Mouse (Mus musculus): ENCODE measurements around the gene Afap1l2.

Afap1l2 gene

DNA sequence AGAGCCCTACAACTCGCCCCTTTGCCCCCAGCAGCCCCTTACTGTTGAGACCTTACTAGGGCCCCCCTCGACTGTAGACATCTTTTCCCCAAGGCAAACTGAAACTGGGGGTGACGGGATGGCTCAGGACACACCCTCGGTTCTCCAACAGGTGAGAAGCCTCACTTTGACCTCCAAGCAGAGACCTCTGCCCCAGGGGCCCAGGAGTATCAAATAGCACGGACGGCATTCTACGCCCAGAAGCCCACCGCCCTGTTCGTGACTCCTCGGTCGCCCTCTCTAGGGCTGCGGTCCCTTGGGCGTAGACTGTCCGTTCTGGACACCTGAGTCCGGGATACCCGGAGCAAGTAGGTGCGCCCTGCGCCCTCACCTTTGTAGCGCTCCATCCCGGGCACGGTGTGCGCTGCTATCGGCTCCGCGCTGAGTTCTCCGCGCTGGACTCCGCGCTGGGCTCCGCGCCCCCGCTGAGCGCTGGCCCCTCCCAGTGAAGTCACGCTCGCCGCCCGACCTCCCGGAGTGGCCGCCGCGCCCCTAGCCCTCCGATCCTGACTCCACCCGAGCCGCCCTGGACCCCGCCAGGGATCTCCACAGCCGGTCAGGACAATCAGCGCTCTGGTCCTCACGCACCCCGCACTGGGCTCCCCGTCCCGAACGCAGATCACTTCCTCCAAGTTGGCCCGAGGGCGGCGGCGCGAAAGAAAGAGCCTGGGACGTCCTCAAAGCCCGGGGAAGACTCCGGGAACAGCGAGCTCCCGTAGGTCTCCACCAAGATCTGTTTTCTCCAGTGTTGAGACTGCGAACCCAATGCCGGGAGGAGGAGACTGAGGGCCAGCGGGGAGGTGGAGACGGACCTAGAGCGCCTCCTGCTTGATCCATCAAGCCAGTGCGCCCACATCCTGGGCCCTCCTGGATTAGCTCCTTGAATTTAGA, at the start of gene Afap1l2:
TSS of gene Afap1l2 (minus strand) at position 448 of the 930 bp plus-strand sequence.
- no peak for DNase-seq (ENCODE audit: low spot score in 2 of 2)

DNA sequence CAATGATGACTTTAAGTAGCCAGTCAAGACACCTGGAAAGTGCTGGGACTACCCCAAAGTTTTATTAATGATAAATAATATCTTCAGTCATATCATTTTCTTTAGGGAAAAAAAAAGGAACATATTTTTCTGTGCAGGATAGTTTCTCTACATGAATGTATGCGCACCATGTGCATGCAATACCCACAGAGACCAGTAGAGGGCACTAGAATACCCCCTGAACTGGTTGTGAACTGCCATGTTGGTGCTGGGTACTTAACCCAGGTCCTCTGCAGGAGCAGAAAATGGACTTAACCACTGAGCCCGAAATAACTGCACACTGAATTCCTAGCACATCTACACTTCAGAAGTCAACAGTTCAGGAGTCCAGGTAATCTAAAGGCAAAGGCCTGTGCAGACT, 49.5 kb upstream of the Afap1l2 start:
- DNase-seq (ENCODE audit: low spot score in 2 of 2) = no peak

DNA sequence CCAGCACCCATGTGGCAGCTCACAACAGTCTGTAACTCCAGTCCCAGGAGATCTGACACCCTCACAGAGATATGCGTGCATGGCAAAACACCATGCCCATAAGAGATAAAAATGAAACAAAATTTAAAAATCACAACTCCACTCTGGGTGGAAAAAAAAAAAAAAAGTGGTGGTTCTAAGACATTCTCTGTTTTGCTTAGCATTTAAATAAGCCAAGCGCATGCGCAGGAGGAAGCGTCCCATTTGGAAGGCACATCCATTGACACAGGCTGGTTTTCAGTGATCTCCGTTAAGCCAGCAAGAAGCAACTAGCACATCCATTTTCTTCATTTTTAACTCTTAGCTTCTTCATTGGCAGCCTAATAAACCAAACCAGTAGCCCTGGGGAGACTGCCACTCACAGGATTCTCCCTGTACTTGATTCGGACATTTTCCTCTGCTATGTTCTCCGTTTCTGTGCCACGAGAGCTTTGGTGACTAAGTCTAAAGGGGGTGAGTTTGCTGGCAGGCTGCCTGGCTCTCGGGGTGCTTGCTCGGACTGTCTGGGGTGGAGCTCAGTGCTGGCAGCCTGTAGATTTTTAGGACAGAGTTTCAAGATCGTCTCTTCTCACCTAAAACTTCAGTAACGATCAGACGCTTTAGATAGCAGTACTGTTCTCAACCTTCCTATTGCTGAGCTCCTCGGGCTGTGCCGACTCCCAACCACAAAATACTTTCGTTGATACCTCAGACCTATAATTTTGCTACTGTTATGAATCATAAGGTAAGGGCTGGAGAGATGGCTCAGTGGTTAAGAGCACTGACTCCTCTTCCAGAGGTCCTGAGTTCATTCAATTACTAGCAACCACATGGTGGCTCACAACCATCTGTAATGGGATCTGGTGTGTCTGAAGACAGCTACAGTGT, 47.4 kb upstream of the Afap1l2 start:
- DNase-seq (ENCODE audit: low spot score in 2 of 2) = no peak

DNA sequence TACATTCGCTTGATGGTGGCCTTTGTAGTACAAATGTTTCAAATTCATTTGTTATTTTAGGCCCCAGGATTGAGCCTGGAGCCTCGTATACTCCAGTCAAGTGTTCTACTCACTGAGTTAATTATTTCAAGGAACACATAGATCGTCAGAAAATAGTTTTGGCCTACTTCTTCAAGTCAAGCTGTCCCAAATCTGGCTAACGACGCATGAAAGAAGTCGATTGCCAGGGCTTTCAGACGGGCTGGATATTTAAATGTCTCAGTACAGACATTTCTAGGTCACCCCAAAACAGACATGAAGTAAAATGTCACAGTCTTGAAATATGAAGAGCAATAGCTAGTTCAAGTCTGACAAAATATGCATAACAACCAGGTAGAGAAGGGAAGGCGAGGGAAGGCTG, 44.9 kb upstream of the Afap1l2 start:
- DNase-seq (ENCODE audit: low spot score in 2 of 2) = no peak

DNA sequence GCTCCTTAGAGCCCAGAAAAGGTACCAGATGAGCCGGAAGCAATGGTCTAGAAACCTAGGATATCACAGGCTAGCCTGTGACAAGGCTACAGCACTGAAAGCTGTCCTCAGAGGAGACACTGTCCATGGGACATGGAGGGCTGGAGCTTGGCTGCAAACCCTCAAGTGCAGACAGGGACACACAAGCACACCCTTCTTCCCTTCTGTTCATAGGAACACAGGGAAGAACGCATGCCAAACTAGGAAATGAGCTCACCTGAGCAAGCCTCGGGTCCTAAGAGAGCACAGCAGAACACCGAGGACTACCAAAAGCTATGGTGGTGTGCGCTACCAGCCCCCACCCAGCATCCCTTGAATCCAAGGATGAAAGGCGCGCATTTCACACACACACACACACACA, 44.0 kb upstream of the Afap1l2 start:
- no peak for DNase-seq (ENCODE audit: low spot score in 2 of 2)

DNA sequence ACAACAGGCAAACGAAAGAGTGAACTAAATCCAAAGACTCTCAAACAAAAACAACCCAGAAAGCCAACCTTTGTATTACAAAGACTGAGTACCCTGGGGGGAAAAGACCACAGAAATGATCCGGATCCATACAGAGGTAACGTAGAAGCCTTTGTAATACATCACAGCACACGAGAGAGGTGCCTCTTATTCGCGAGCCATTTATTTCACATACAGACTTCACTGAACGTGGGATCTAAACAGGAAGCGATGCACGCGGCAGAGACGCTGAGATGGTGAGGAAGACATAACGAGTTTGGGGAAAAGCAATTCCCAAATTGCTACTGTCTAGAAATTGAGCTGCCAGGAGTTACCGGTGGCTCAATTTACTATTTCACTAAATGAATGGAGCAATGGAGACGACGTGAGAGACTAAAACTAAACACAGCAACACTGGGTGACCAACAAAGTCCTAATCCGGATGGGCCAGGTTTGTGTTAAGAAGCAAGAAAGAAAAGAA, 41.6 kb upstream of the Afap1l2 start:
- no peak for DNase-seq (ENCODE audit: low spot score in 2 of 2)

DNA sequence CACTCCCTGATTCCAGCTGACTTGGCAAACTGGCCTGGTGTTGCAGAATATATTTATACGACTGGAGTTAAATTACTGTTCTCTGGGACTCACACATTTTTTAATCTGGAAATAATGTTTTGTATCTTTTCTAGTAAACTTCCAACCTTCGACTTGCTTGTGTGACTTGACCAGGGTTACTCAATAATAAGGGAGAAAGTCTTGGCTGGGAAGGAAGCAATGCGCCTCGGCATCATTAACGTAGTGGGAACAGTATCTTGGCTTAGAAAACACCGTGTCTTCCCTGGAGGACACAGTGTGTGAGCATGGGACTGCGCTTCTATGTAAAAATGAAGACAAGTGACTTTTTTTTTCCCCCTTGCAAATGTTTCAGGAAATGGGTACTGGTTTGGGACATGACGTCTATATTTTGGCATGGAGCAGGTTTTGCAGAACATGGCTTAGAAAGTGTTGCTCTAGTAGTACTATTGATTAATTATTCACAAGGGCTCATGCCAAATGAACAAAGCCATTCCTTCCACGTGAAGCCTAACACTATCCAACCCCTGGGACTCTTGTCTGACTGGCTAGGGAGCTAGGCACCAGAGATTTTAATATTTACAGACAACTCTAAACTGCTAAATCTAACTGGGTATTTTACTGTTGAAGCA, 39.8 kb upstream of the Afap1l2 start:
- DNase-seq (ENCODE audit: low spot score in 2 of 2) = no peak

DNA sequence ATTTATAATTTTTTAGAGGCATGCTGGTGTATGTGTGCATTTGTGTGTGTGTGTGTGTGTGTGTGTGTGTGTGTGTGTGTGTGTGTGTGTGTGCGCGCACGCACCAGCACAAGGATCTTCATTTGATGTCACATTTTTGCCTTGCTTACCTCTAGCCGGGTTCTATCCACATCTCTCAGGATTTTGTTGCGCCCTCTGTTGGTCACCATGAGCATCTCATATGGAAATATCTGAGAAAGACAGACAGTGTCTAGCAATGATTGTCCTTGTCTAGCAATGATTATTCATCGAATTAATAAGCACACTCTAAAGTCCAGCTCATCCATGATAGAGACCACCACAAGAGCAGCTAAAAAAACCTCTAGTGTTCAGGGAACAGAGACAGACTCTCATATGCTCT, 31.2 kb upstream of the Afap1l2 start:
- peak in 1 of 2 experiments; percentile 36 for DNase-seq (ENCODE audit: low spot score in 2 of 2)

DNA sequence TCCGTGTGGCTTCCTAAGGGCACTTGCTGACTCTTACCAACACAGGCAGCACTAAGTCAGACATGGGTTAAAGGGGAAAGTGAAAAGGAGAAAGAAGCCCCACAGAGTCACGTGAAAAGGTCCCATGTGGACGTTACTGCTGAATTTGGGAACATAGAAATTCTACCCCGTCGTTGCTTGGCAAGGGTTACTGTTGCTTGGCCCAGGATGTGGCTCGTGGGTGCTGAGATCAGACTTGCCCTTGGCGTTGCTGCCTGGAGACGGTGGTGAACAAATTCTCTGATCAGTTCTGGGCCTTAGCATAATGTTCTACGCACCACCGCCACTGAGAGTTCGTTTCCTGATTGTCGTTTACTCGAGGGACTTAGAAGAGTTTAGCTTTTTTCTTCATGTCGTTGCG, 28.8 kb upstream of the Afap1l2 start:
- no peak for DNase-seq (ENCODE audit: low spot score in 2 of 2)

DNA sequence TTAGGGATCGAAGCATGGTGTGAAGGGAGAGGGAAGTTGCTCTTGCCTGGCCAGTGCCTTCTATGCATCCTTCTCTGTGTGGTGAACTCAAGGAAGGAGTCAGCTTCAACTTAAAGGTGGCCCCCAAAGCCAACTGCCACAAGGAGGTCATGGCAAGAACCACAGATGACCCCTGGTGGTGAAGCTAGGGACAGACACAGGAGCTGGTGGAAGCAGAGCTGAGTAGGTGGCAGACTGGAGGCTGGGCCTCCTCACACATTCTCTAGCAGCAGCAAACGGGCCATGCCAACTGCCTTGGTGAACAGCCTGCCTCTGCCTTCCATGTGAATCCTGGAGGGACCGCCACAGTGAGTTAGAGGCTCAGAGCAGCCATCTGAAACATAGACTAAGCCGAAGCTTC, 23.6 kb upstream of the Afap1l2 start:
- peak; percentile 11 to 60 for DNase-seq (ENCODE audit: low spot score in 2 of 2)

DNA sequence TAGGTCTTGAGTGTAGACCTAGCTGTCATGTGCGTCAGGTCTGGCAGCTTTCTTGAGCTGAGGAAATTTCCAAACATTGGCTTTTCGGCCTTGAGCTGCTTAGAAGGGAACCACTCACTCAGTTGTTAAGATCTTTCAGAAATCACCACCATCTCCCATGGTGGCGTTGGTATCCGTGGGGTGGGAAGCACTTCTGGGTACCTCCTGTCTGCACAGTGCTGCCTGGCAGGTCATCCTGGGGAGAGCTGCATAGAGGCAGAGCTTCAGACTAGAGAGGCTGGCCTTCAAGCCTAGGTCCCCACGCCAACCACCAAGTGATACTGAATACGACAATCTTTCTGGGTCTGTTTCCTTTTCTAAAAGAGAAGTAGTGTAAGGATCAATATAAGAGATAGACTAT, 21.4 kb upstream of the Afap1l2 start:
- no peak for DNase-seq (ENCODE audit: low spot score in 2 of 2)

DNA sequence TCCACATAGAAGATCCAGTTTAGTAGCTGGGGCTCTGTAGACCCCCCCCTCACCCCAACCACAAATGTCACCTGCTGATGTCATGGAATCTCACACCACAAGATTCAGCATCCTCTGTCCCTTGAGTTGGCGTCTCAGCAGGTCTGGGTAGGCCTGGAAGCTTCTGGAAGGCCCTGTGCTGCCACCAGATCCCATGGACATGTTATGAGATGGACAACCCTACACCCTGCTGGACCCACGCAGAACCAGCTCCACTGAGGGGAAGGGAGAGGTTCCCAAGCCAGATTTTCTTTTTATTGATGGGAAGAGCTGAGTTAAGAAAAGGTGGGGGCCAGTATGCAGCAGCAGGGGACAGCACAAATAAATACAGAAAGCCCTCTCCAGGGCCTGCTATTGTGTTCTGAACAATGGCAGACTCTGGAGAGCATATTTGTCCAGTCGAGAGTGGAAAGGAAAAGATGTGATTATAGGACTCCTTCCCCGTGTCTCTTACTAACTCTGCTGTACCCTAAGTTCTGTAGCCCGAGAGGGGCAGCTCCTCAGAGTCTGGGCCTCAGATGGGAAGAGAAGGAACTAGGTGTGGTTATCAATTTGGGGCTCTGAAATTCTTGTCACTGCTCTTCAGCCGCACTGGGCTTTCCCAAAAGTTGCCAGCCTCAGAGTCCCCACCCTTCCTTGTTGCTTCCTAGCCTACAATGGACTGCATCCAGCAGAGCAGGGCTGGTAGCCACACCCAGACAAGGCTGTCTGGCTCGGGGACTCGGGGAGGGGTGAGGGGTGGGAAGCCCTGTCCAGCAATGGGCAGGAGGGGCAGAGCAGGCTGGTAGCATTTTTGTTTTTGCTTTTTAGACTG, 20.5 kb upstream of the Afap1l2 start:
- DNase-seq (ENCODE audit: low spot score in 2 of 2) = no peak

DNA sequence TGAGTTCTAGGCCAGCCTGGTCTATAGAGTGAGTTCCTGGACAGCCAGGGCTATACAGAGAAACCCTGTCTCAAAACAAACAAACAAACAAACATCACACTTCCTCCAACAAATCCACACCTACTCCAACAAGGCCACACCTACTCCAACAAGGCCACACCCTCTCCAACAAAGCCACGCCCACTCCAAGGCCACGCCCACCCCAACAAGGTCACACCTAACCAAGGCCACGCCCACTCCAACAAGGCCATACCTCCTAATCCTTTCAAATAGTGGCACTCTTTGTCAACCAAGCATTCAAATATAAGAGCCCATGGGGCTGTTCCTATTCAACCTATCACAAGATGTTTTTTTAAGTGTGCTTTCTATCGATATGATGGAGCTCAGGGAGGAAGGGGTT, 18.5 kb upstream of the Afap1l2 start:
- DNase-seq (ENCODE audit: low spot score in 2 of 2) = no peak

DNA sequence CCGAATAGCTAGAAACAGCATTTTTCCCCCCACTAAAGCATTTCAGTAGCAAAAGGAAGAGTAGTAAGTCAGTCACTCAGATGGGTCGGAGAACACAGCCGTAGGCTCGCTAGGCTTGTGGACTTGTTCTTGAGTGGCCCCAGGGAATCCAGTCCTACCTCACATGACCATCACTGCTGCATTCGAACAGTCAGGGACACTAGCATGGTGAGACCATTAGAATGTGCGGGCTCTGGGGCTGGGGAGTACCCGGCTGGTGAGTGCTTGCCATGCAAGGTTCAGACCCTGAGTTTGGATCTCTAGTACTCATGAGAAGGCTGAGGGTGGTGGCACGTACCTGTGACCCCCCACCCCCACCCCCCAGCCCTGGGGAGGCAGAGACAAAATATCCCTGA, 9.8 kb upstream of the Afap1l2 start:
- DNase-seq (ENCODE audit: low spot score in 2 of 2) = no peak

DNA sequence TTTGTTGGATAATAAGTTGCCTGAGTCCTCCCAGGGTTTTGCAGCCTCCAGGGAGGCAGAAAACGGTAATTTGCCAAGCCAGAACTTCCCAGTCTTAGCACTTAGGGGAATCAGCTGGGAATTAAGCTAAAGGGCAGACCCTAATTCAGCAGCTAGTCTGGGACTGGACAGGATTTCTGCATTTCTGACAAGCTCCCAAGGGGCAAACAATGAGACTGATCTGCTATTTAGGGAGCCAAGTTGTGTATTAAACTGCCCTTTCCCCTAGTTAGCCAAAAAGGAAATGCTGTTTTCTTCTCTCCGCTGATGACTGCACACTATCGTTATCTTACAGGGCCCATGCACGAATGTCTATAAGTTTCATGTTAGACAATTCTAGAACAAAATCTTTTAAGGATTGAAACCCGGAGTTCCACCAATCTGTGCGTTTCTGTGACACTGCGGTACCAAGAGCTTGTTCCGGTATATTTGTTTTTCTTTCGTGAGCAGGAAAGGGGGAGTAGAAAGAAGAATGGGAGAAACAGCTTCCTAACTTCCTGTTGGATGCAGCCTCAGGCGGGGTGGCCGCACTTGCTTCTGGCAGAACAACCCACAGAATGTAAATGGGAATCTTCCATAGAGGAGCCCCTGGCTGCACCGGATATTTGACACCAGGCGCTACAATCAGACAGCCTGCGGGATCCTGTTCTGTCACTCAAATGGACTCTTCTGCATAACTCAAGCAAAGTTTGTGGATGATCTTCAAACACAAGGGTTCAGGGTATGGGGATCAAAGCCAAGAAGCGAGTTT, 9.2 kb upstream of the Afap1l2 start:
- DNase-seq (ENCODE audit: low spot score in 2 of 2) = no peak

DNA sequence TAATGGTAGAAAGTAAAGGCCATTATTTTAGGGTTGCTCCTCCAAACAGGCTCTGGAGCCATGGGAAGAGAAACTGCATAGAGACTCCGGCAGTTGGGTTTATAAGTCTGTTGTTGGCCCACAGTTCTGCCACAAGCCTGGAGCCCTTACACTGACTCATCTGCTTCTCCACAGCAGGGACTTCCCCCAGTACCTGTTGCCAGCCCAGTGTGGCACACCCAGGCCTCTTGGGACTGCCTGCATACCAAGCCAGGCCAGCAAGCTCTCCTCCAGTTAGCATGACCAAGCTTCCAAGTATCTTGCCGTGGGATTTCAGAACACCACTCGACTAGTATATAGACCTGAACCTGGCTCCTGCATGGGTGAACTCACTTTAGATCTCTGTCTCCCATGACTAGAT, 6.8 kb upstream of the Afap1l2 start:
- DNase-seq (ENCODE audit: low spot score in 2 of 2) = no peak

DNA sequence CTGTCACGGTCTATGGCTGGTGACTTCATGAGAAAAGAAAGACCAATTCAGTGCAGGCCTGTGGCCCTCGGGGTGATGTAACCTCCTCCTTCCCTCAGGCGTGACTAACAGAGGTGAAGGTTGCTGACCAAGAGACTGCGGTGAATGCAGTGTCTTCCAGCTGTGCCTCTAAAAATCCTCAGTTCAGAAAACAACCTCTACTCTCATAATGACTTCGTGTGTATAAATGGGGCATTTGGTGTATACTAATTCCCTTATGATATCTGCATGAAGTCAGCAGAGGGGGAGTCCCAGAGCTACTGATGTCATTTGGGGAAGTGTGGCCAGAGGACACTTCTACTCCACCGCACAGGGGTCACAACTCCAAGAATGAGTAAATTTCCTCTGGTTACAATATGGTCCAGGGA, 5.2 kb upstream of the Afap1l2 start:
- DNase-seq (ENCODE audit: low spot score in 2 of 2) = no peak

DNA sequence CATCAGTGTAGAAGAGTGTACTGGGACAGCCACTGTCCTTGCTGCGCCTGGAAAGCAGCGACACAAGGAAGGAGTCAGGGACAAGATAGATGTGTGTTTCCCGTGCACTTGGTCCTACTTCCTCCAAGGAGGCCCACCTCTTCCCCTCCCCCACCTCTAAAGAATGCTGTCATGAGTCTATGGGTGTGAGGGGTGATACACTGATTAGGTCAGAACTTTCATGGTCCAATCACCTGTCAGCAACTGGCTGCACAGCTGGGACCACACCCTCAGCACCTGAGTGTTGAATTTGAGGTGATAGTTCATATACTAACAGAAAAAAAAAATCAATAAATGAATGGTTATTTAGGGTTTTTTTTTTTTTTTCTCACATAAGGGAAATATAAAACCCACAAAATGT, 4.0 kb upstream of the Afap1l2 start:
- DNase-seq (ENCODE audit: low spot score in 2 of 2) = no peak

DNA sequence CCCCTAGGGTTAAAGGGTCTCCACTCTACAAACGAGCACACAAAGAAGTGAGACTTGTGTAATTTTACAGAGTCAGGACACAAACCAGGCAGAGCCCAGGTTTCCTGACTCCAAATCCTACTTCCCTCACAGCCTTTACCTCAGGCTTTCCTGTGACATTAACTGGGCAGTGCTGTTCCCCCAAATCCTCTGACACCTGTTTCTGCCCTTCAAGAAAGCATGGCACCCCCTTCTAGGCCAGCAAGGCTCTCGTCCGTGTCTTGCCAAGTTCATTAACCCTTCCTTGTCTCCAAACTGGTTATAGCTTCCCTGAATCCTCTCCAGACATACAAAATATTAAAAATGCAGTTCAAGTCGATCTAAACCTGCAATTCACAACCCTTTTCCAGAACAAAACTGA, 2.0 kb upstream of the Afap1l2 start:
- no peak for DNase-seq (ENCODE audit: low spot score in 2 of 2)

DNA sequence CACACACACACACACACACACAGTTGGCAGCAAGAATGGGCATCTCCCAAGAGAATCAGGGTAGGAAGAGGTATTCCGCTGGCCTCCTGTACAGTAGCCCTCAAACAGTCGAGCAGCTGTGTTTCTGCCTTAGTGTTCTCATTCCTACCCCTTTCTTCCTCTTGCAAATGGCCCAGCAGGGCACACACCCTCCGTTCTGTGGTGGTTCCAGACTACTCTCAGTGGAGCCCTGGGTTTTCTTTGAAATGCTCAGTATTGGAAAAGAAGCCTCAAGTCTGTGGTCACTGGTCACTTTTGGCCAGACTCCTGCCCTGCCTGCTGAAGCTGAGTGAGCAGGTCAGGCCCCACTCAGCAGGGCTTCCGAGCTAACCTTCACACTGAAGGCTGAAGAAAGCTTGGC, 1.6 kb upstream of the Afap1l2 start:
- DNase-seq (ENCODE audit: low spot score in 2 of 2) = no peak
